Mouse (Mus musculus): ENCODE measurements around the gene Btbd2.
"Not testable (repeated sequence)": the region's sequence is repeated elsewhere in the genome, so short reads cannot be mapped to it uniquely, and the experiment has no call there.

The Btbd2 gene

DNA sequence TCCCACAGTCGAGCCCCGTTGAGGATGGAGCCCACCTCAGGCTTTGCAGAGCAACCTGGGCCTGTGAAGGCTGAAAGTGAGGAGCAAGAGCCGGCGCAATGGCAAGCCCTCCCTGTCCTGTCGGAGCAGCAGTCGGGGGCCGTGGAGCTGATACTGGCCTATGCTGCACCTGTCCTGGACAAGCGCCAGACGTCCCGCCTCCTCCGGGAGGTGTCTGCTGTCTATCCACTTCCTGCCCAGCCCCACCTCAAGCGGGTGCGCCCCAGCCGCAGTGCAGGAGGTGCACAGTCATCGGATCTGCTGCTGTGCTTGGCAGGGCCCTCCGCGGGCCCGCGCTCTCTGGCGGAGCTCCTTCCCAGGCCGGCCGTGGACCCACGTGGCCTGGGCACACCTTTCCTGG is 50.6 kb downstream of the Btbd2 start:
- no peak for DNase-seq (ENCODE audit: low spot score)

DNA sequence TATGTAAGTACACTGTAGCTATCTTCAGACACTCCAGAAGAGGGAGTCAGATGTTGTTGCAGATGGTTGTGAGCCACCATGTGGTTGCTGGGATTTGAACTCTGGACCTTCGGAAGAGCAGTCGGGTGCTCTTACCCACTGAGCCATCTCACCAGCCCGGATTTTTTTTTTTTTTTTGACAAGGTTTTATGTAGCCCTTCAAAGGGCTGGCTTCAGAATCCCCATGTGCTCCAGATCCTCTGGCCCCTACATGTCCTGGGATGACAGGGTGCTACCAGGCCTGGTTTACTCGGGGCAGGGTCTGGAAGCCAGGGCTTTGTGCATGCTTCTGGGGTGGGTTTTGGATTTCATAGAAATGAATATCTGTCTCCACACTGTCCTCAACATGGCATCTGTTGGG is 51.1 kb downstream of the Btbd2 start, which contains the start of gene Gm49322:
Gm49322 (plus strand) TSS at position 301 of the 400 bp plus-strand sequence.
- DNase-seq (ENCODE audit: low spot score), result not testable (repeated sequence)

DNA sequence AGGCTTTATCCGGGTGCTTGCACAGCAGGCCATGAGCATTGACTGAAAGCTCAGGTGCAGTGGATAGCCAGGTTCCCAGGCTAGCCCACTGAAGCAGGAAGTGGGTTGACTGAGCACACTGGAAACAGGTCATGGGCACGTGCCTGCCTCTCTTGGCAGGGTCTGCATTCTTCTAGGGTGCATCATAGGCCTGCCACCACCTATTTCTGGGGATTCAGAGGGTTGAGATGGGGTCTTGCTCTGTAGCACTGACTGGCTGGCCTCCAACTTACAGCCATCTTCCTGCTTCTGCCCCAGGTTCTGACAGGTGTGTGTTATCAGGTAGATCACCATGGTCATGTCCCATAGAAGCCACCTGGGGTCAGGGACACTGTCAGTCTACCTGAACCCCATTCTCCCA is 51.9 kb downstream of the Btbd2 start:
- DNase-seq (ENCODE audit: low spot score), result no peak

DNA sequence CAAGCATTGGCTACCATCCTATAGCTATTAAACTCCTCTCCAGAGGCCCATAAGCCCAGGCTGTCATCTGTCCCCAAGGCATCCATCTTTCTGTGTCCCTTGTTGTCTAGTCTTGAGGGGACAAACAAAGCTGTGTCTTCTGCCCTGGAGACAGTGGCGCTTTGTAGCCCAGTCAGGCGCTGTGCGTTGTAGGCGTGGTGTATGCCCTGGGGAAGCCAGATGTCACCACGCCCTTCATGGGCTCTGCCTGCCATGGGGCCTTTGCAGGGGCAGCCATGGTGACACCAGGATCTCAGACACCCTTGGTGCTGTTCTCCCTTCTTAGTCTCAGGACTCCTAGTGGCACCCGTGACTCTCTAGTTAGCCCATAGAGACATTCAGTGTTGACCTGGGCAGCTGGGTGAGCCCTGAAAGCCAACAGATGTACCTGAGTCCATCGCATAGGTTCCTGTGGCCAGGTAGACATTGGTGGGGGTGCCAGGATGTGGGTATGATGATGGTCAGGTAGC is 52.8 kb downstream of the Btbd2 start:
- DNase-seq (ENCODE audit: low spot score), result no peak

DNA sequence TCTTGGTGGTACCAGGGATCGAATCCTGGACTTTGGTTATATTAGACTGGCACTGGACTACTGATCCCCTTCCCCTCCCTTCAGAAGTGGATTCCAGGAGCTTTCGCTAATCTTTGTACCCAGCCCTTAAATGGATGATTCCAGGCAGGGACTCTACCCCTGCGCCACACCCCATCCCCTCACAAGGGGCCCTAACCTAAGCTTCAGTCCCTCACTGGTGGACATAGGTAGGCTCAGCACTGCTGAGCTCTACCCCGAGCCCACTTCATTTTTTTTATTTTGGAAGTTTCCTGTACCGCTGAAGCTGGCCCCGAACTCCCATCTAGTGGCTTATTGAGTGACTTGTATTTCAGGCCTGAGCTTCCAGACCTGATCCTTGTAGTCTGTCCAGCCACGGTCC is 53.5 kb downstream of the Btbd2 start:
- no peak for DNase-seq (ENCODE audit: low spot score)

DNA sequence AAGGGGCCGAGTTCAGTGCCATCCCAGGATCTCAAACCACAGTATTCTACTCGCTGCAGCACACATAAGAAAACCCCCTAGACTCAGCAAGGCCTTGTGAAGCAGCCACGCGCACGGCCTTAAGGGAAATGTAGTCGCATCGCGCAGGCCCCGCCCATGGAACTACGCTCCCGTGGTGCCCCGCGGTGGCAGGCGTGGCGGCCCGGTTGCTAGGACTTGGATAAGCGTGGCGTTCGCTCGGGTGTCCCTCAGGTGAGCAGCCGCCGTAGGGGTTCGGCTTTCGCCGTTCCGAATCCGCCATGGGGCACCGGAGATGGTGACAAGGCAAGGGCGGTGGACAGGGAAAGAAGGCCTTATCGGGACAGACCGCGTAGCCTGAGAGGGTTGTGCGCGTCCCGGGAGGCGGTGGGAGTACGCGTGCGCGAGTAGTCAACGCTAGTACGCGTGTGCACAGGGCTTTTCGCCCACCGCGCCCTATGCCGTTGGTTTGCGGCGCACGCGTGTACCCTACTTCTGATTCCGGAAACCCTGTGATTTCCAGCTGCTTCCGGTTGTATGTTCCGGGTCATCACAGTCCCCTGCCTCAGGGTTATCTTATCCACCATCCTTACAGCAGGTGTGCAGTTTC is 54.1 kb downstream of the Btbd2 start, which contains the start of the genes Scamp4 and Adat3:
Scamp4 (plus strand) TSS at position 175 of the 628 bp plus-strand sequence.
Adat3 (plus strand) TSS at position 183 of the 628 bp plus-strand sequence.
- DNase-seq (ENCODE audit: low spot score), result peak; percentile 99

DNA sequence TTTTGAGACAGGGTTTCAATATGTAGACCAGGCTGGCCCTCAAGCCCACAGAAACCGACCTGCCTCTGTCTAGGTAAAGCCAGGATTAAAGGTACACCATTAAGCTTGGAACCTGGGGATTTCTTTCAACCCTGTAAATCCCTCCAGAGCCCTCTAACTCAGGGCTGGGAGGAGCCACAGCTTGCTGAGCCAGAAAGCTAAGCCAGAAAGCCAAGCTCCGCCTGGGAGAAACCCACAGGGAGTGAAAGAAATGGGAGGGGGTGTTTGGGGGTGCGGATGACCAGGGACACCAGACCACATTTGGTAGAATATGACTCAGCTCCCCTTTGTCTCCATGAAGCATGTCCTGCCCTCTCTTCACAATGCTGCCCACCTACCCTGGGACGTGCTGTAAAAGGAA is 60.6 kb downstream of the Btbd2 start:
- DNase-seq (ENCODE audit: low spot score), result no peak
